Mouse (Mus musculus): ENCODE results near the gene Tmem199. TPM values are rescaled to one million over a fixed set of nuclear protein-coding genes. Genes with fewer than 3 reads are reported as not detected.

Tmem199 gene
- polyA plus RNA-seq (2012; rRNA removed; ENCODE audit: low replicate concordance) = 9.3 and 14.5 TPM in 2 replicates

GRCm38 (mm10) chr11:78512025-78512957 lies at the start of gene Tmem199, which contains the start of gene Poldip2:
Gene Tmem199 (minus strand): TSS chr11:78512172.
Gene Poldip2 (plus strand): TSS chr11:78512193.

DNA sequence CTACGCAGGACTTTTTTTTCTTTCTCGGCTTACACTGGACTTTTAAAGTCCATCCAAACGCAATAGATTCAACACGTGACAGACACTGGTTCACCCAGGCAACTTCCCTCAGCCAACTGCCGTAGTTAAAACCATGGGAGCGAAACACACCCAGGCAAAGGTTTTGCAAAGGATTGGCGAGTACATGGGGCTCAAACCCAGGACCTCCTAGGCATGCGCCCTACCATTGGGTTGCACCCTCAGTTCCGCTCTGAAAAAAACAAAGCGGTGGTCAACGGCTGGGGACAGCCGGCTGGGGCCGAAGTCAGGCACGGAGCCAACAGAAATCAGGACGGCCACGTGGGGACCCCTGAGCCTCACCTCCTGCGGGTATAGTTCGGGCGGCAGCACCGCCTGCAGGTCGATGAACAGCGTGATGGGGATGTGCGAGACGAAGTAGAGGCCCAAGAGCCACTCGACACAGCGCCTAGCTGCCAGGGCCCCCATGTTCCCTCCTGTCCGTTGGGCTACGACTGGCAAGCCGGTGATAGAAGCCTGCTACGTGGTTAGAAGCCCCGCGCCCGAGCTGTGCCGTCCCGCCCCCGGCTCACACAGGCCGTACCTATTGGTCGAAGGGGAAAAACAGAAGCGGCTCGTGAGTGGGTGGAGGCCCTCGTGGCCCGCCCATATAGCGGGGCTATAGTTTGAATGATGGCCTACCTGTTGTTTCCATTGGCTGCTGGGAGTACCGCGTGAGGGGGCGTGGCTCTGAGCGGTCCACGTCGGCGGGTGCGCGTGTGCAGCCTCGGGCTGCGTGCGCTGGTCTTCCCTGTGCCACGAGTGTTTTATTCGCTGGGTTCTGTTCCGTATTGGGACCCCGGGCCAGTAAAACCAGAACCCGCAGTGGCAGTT lies 38.4 kb upstream of the Tmem199 start, which contains the start of gene Tmem97:
Gene Tmem97, minus strand, starts transcription at position 610 of the 891 bp plus-strand sequence.

GRCm38 (mm10) chr11:78536080-78536689 lies 24.2 kb upstream of the Tmem199 start, which contains the start of the genes Tnfaip1 and Ift20:
Gene Tnfaip1 (minus strand): TSS chr11:78536332.
Gene Ift20 (plus strand): TSS chr11:78536361.

GRCm38 (mm10) chr11:78502909-78503650 lies 8.9 kb downstream of the Tmem199 start, which contains the start of gene Sebox:
Gene Sebox (plus strand): TSS chr11:78503447.

DNA sequence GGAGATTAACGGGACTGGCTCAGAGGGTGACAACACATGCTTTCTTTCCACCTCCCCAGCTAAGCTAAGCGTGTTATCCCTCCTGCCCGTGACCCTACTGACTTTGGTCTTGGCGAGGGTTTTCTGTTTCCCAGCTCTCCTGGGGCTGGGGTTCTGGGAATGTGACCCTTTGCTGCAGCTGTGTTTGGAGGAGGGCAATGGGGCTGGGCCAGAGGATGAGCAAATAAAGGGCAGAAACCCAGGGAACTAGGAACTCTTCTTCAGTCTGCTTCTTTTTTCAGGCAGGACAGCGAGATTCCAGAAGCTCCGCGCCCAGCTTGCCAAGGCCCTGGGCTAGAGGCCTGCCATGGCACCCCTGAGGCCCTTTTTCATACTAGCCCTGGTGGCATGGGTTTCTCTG lies 13.0 kb downstream of the Tmem199 start, which contains the start of gene Vtn:
Gene Vtn, plus strand, starts transcription at position 88 of the 400 bp plus-strand sequence.

DNA sequence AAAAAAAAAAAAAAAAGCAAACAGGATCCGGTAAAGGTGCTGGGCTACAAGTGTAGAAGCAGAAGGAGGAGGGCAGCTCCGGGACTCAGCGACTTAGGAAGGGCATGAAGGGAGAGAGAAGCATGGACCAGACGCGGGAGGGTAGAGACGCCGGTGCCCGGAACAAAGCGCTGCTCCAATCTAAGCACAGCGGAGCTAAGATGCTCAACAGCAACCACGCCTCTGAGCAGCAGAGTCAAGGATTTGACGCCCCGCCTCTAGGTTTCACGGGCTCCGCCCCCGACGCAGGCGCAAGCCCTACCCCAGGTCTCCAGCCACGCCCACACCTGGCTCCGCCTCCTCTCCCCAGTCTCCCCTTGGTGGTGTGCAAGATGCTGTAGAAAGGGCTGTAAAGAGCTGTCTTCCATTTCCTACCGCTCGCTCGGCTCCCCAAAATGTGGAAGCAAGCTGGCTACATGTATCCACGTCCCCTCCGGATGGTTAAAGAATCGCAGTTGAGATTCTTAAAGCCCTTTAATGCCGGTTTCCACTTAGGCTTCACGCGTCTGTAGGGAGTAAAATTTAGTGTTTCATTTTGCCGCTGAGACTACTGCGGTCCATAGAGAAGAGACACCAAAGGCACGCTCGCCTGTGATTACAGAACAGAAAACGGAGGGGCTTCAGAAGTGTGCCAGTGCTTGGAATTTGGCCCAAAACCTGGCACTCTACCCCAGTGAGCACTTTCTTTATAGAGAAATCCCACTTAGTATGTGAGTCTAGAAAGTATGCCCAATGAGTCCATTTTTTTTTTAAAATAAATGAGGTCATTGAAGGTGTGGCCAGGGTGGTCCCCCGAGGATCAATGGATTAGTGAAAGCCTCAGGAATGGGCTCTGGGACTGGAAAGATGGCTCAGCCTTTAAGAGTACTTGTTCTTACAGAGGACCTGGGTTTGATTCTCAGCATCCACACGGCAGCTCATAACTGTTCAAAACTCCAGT lies 14.1 kb downstream of the Tmem199 start, which contains the start of gene Sarm1:
Gene Sarm1, minus strand, starts transcription at position 211 of the 979 bp plus-strand sequence.

GRCm38 (mm10) chr11:78465568-78466180 lies 46.3 kb downstream of the Tmem199 start, which contains the start of gene Slc46a1:
Gene Slc46a1 (plus strand): TSS chr11:78465697.

Other genes with a start within 250 kb of the Tmem199 start
- 0.10 and 0.50 TPM in 2 replicates for gene BC030499, start 221.3 kb downstream of the Tmem199 start, polyA plus RNA-seq (2012; rRNA removed; ENCODE audit: low replicate concordance)
- 1.6 and 2.6 TPM in 2 replicates for gene Spag5, start 210.6 kb downstream of the Tmem199 start, polyA plus RNA-seq (2012; rRNA removed; ENCODE audit: low replicate concordance)
- gene Aldoc, start 189.2 kb downstream of the Tmem199 start, polyA plus RNA-seq (2012; rRNA removed; ENCODE audit: low replicate concordance) = 18.0 and 27.1 TPM in 2 replicates
- gene Pigs, start 183.8 kb downstream of the Tmem199 start, polyA plus RNA-seq (2012; rRNA removed; ENCODE audit: low replicate concordance) = 87.7 and 99.7 TPM in 2 replicates
- 92.2 and 115 TPM in 2 replicates for gene Unc119, start 168.7 kb downstream of the Tmem199 start, polyA plus RNA-seq (2012; rRNA removed; ENCODE audit: low replicate concordance)
- gene Foxn1, start 125.6 kb downstream of the Tmem199 start, polyA plus RNA-seq (2012; rRNA removed; ENCODE audit: low replicate concordance) = 0.04 and 0.24 TPM in 2 replicates
- gene Slc13a2, start 90.0 kb downstream of the Tmem199 start, polyA plus RNA-seq (2012; rRNA removed; ENCODE audit: low replicate concordance) = 0.45 and 0.98 TPM in 2 replicates
- gene Slc46a1, start 46.5 kb downstream of the Tmem199 start, polyA plus RNA-seq (2012; rRNA removed; ENCODE audit: low replicate concordance) = 36.6 and 36.8 TPM in 2 replicates
- gene Sarm1, start 14.4 kb downstream of the Tmem199 start, polyA plus RNA-seq (2012; rRNA removed; ENCODE audit: low replicate concordance) = 1.1 and 1.2 TPM in 2 replicates
- gene Vtn, start 13.1 kb downstream of the Tmem199 start, polyA plus RNA-seq (2012; rRNA removed; ENCODE audit: low replicate concordance) = 32.4 and 41.2 TPM in 2 replicates
- gene Sebox, start 8.7 kb downstream of the Tmem199 start, polyA plus RNA-seq (2012; rRNA removed; ENCODE audit: low replicate concordance) = 0.14 TPM in 1 of 2 replicates, not detected in the other
- gene Poldip2, start within 50 bp of the Tmem199 start, polyA plus RNA-seq (2012; rRNA removed; ENCODE audit: low replicate concordance) = 59.3 and 88.1 TPM in 2 replicates
- 30.2 and 44.7 TPM in 2 replicates for gene Tnfaip1, start 24.2 kb upstream of the Tmem199 start, polyA plus RNA-seq (2012; rRNA removed; ENCODE audit: low replicate concordance)
- 44.7 and 54.9 TPM in 2 replicates for gene Ift20, start 24.2 kb upstream of the Tmem199 start, polyA plus RNA-seq (2012; rRNA removed; ENCODE audit: low replicate concordance)
- 16.0 and 16.7 TPM in 2 replicates for gene Tmem97, start 38.6 kb upstream of the Tmem199 start, polyA plus RNA-seq (2012; rRNA removed; ENCODE audit: low replicate concordance)
- 14.5 and 23.6 TPM in 2 replicates for gene Nlk, start 185.2 kb upstream of the Tmem199 start, polyA plus RNA-seq (2012; rRNA removed; ENCODE audit: low replicate concordance)
- 42.8 and 60.6 TPM in 2 replicates for gene Ccnq, start 239.6 kb upstream of the Tmem199 start, polyA plus RNA-seq (2012; rRNA removed; ENCODE audit: low replicate concordance)